Mouse (Mus musculus) liver, embryonic 14.5 days (tissue): Measurements from ENCODE around the gene Rad23a.
A peak's percentile ranks its signal among the peaks of the same experiment; 100 is the strongest.

ENCODE experiments used
- CTCF ChIP-seq: IDR thresholded peaks from 2 replicates; pipeline ENCODE4 v1.5.1; 2016; ENCODE audit warnings: antibody characterized with exemption, low read depth, control low read depth
- EP300 ChIP-seq: IDR thresholded peaks from 2 replicates; pipeline ENCODE4 v1.6.1; 2016; ENCODE audit warnings: antibody characterized with exemption, low read depth

DNA sequence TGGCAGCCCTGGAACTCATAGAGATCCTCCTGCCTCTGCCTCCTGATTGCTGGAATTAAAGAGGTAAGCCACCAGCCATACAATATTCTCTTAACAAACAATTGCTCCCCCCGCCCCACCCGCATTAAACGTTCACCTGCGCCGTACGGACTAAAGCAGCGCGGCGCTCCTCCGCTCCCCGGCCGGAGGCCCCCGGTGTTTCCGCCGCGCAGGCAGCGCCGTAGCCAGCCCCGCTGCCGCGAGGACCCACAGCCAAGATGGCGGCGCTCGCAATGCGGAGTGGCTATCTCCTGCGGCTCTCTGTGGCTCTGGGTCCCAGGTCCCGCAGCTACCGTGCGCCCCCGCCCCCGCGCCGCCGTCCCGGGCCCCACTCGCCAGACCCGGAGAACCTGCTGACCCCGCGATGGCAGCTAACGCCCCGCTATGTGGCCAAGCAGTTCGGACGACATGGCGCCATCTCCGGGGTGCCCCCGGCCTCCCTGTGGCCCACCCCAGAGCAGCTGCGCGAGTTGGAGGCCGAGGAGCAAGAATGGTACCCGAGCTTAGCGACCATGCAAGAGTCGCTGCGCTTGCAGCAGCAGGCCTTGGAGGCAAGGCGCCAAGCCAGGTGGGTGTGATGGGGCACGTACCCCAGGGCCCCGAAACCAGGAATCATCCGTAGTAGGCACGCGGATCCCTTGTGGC lies 8.3 kb downstream of the Rad23a start:
- TF ChIP-seq EP300 (0 out of 2 replicates have a peak, but pooled peaks have one; percentile 26), CTCF (no peak)
